Mouse (Mus musculus) lung, adult 2 months (tissue): ENCODE data around the gene Slc5a1.

ENCODE experiments used
- CTCF ChIP-seq: fragments of 200-500 bp; IDR thresholded peaks from 2 replicates; pipeline ENCODE4 v1.5.1; 2011; ENCODE audit warnings: mild to moderate bottlenecking, low read length, control low read depth; ENCODE audit not compliant: insufficient read depth
- POLR2A ChIP-seq: fragments of 200-500 bp; IDR thresholded peaks from 2 replicates; pipeline ENCODE4 v1.6.1; 2011; ENCODE audit warnings: low read depth, mild to moderate bottlenecking, control low read depth, low read length, borderline replicate concordance; ENCODE audit errors: extremely low read depth

DNA sequence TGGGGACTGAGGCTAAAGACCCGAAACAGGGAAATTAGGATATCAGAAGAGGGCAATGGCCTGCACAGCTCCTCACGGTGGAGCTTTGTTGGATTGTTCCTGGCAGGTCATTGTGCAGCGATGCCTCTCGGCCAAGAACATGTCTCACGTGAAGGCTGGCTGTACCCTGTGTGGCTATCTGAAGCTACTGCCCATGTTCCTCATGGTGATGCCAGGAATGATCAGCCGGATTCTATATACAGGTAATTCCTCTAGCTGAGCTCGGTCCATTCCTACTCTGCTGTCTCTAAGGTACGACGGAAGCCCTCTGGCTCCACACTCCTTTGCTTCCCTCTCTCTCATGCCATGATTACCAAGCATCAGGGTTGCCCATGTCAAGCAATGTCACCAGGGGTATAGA lies 42.8 kb downstream of the Slc5a1 start:
- TF ChIP-seq POLR2A (no peak), CTCF (no peak)
